Mouse (Mus musculus) lung, postnatal 0 days (tissue): ENCODE data around the gene Gm26938. TPM values are rescaled to one million over a fixed set of nuclear protein-coding genes. Genes with fewer than 3 reads are reported as not detected.

Experiments
- ATAC-seq: fragments of 200-750 bp; cut with Nextera tagmentation; 2 replicates; pipeline ENCODE4 v1.8.0; 2017; ENCODE audit warnings: moderate library complexity
- DNase-seq: peaks from one replicate; pipeline ENCODE4 v3.0.0-alpha.2; 2016; ENCODE audit warnings: low spot score
- H3K27ac ChIP-seq: fragments of 300-500 bp; sonication (generic); 2 replicates; pipeline ENCODE4 v1.5.1; 2014; ENCODE audit warnings: antibody characterized with exemption, mild to moderate bottlenecking, low read length, mixed read lengths
- H3K27me3 ChIP-seq: fragments of 300-500 bp; sonication (generic); replicated peaks from 2 replicates; pipeline ENCODE4 v1.6.1; 2014; ENCODE audit warnings: low read length, mixed read lengths; ENCODE audit not compliant: insufficient read depth
- H3K36me3 ChIP-seq: fragments of 300-500 bp; sonication (generic); 2 replicates; pipeline ENCODE4 v1.6.1; 2014; ENCODE audit warnings: low read length, mixed read lengths; ENCODE audit not compliant: insufficient read depth
- H3K4me1 ChIP-seq: fragments of 300-500 bp; sonication (generic); 2 replicates; pipeline ENCODE4 v1.6.1; 2014; ENCODE audit warnings: antibody characterized with exemption, low read depth, low read length, mixed read lengths; ENCODE audit not compliant: insufficient read depth
- H3K4me2 ChIP-seq: fragments of 300-500 bp; sonication (generic); replicated peaks from 2 replicates; pipeline ENCODE4 v1.6.1; 2014; ENCODE audit warnings: low read depth, mild to moderate bottlenecking, low read length, moderate library complexity, mixed read lengths
- H3K4me3 ChIP-seq: fragments of 300-500 bp; sonication (generic); 2 replicates; pipeline ENCODE4 v1.5.1; 2014; ENCODE audit warnings: low read depth, low read length
- H3K9ac ChIP-seq: fragments of 300-500 bp; sonication (generic); replicated peaks from 2 replicates; pipeline ENCODE4 v1.6.1; 2014; ENCODE audit warnings: low read depth, mild to moderate bottlenecking
- H3K9me3 ChIP-seq: fragments of 300-500 bp; sonication (generic); 2 replicates; pipeline ENCODE4 v1.6.1; 2016; ENCODE audit warnings: low read length, mixed read lengths
- CTCF ChIP-seq: IDR thresholded peaks from 2 replicates; pipeline ENCODE4 v1.5.1; 2016; ENCODE audit warnings: antibody characterized with exemption, mild to moderate bottlenecking
- EP300 ChIP-seq: IDR thresholded peaks from 2 replicates; pipeline ENCODE4 v1.6.1; 2016; ENCODE audit warnings: antibody characterized with exemption, mild to moderate bottlenecking, control low read depth
- WGBS: fragments of 180-500 bp; shearing (Covaris S2); extraction: QIAGEN DNeasy Blood & Tissue Kit; methylation state at CpG from one replicate; pipeline ENCODE4 v1.1.7; 2014; 5-methylcytosine and 5-hydroxymethylcytosine counted together
- polyA plus RNA-seq: library from polyadenylated mRNA; unstranded; fragments of >200 nt; fragmentation: Nextera tagmentation; extraction: Ambion mirVana; gene quantifications from 2 replicates; pipeline ENCODE4 v1.2.1, GENCODE M21; 2015

The Gm26938 gene
- polyA plus RNA-seq, 1 experiment from 2014 or later, result not detected

DNA sequence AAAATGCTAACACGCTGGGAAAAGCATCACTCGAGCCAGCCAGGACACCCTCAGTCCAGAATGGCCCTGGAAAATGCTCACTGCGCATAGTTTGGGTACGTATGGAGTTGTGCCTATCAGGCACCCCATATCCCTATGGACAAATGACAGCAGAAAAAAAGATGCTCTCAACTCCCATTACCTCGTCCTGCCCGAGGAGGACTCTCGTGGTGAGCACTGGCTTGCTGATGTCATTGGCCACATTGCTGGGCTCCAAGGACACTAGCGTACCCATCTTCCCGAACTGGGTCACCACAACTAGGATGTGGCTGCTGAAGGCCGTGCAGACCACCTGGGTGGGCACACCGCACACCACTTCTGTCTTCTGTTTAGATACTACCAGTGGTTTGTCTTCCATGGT lies 260 bp downstream of the Gm26938 start:
- ATAC-seq, result no peak
- WGBS, result 31% methylated on average over 11 of the region's 11 CpGs

DNA sequence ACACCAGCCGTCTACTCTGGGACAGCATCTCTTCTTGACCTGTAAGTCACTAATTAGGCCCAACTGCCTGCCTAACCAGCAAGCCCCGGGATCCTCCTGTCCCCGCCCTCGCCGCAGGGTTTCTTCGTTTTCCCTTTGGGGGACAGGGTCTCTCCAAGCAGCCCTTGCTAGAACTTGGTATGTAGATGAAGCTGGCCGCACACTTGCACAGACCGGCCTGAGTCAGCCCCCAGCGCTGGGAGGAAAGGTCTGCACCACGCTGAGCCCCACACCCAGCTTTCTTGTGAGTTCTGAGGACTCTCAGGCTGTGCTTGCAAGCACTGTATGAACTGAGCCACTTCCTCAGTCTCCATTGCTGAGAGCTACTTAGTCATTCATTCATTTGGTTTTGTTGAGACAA lies 1.7 kb downstream of the Gm26938 start:
- Histone ChIP-seq H3K4me1 (peaks cover 6% of the 10 kb centered on the region; the same call in 1 of the 2 replicates), H3K36me3 (peaks cover 4% of the 10 kb centered on the region; the same call in 1 of the 2 replicates), H3K4me3 (no peak overlapping the region), H3K27me3 (no peaks in the 10 kb centered on the region), H3K4me2 (no peak overlapping the region), H3K9me3 (no peaks in the 10 kb centered on the region), H3K9ac (no peak overlapping the region), H3K27ac (no peak overlapping the region)
- ATAC-seq, result no peak
- no peak for TF ChIP-seq EP300
- TF ChIP-seq CTCF, result no peak
- DNase-seq, result no peak
- WGBS, result 85% methylated on average over 10 of the region's 10 CpGs

More for the DNA sequence above, 260 bp downstream of the Gm26938 start:
- H3K27ac ChIP-seq, result no peak overlapping the region
- peak overlapping the region; percentile 71 for H3K4me3 ChIP-seq
- peak overlapping the region; percentile 70 for H3K9ac ChIP-seq
- H3K9me3 ChIP-seq, result no peaks in the 10 kb centered on the region
- no peak for TF ChIP-seq CTCF
- no peak for TF ChIP-seq EP300
- H3K4me2 ChIP-seq, result peak overlapping the region; percentile 90
- peaks cover 4% of the 10 kb centered on the region; the same call in 1 of the 2 replicates for H3K36me3 ChIP-seq
- no peak for DNase-seq
- H3K4me1 ChIP-seq, result peaks cover 6% of the 10 kb centered on the region; the same call in 1 of the 2 replicates
- no peaks in the 10 kb centered on the region for H3K27me3 ChIP-seq

DNA sequence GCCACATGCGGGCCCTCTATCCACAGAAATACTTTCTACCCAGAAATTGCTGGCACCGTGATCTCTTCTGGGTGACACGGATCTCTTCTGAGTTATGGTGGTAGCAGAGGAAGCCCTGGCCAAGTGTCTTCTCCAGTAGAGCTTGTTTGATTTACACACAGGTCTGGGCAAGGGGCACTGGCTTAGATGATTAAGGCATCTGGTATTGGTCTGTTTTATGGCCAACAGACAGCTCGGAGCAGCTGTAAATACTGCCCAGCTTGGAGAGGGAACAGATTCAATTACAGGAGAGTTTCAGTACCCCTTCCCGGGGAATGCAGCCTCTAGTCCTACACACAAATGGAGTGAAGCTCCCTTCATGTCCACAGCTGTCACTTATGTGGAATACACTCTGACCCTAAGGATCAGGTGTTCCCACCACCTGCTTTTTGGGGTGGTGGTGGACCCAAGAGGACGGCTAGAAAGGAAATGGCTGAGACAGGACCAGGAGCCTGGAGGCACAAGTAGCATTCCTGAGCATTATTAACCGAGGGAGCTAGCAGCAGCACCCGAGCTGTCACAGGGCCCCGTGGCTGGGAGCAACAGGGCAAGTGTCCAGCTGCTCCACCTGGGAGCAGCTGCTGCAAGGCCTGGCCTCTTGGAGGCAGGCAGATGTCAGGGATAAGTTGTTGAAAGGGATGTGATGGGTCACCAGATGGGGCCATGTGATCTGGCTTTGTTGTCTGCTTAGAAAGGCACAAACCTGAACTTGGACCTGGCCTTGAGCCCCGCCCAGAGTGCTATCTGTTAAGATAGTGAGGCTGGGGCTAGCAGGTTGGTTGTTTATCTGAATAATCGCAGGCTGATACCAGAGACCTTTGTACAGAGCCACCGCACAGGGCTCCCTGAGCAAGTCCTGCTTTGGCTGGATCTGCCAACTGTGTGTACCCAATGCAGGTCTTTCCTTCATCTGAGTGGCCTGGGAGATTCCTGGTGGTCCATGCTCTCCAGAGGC lies 4.4 kb downstream of the Gm26938 start:
- no peak for TF ChIP-seq EP300
- TF ChIP-seq CTCF, result no peak
- no peak overlapping the region for H3K9ac ChIP-seq
- H3K4me2 ChIP-seq, result no peak overlapping the region
- H3K4me3 ChIP-seq, result no peak overlapping the region
- peaks cover 6% of the 10 kb centered on the region; the same call in 1 of the 2 replicates for H3K4me1 ChIP-seq
- H3K36me3 ChIP-seq, result peaks cover 4% of the 10 kb centered on the region; the same call in 1 of the 2 replicates
- DNase-seq, result no peak
- no peaks in the 10 kb centered on the region for H3K27me3 ChIP-seq
- ATAC-seq, result no peak
- H3K27ac ChIP-seq, result no peak overlapping the region
- H3K9me3 ChIP-seq, result no peaks in the 10 kb centered on the region
- WGBS, result 71% methylated on average over 12 of the region's 12 CpGs

DNA sequence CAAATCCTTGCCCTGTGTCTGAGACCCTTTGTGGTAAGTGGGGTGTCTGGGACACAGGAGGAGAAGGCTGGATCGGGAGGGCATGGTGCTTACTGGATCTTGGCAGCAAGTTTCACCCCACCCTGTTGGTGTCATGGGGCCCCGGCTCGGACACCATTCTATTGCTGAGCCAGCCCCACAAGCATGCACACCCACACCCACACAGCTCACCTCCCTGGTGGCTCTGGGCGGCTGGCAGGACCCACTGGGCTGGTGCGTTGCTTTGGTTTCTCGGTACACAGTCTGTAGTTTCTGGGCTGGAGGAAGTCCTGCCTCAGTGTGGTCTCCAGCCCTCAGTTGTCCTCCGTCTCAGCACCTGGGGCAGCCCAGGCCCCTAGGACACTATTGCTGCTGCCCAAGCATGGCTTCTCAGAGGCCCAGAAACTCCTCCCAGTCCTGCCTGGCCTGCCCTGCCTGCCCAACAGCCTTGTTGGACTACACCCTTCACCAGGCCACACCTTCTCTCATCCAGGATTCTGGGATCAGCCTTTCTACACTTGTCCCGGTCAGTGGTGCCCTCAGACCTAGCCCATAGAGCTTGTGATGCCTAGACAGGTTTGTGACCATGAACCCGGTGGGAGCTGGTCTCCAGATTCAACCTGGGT lies 6.5 kb downstream of the Gm26938 start, which contains the start of gene Tmem184a:
Gene Tmem184a (minus strand): TSS at position 380 of the 644 bp plus-strand sequence.
- no peaks in the 10 kb centered on the region for H3K9me3 ChIP-seq
- no peaks in the 10 kb centered on the region for H3K4me1 ChIP-seq
- no peak for TF ChIP-seq EP300
- TF ChIP-seq CTCF, result no peak
- no peak within 1 kb of the TSS for H3K9ac ChIP-seq
- no peak within 1 kb of the TSS for H3K4me3 ChIP-seq
- no peak for ATAC-seq
- H3K36me3 ChIP-seq, result peaks cover 4% of the 10 kb centered on the region; the same call in 1 of the 2 replicates
- H3K27me3 ChIP-seq, result no peaks in the 10 kb centered on the region
- no peak for DNase-seq
- WGBS, result 84% methylated on average over 9 of the region's 9 CpGs
- no peak within 1 kb of the TSS for H3K4me2 ChIP-seq
- no peak within 1 kb of the TSS for H3K27ac ChIP-seq

DNA sequence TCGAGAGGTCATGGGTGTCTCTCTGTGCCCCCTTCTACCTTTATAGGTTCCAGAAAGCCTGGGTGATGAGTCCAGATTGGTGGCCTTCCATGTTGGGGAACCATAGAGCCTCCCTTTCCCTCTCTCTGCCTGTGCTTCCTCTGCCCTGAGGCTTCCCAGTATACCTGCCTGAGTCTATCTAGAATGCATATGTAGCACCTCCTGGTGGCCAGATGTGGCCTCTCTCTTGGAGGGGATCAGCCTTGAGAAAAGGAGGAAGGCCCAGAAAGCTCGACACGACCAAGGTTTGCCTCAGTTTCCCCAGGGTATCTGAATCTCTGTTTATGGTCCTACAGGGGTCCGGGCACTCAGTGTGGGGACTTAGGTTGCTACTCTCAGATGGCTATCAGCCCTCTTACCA lies 7.4 kb downstream of the Gm26938 start:
- DNase-seq (peak; percentile 47), ATAC-seq (peak; percentile 12; the same call in 1 of the 2 replicates)
- WGBS, result 46% methylated on average over 4 of the region's 4 CpGs

DNA sequence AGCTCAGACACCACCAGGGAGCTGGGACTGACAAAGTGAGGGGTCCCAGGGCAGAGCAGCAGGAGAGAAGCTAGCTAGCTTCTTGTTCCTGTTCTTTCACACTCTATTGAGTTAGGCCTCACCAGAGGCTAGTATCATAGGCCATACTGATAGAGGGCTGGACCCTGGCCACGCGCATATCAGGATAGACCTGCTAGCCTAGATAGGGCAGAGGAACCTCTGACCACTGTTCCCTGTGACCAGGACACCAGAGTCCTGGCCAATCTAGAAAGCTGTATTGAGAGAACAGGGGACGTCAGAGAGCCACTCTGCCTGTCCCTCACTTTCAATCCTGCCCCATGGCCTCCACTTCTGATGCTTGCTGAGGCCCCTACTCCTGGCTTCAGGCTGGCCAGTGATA lies 8.2 kb downstream of the Gm26938 start:
- Histone ChIP-seq H3K36me3 (no peaks in the 10 kb centered on the region), H3K4me1 (no peaks in the 10 kb centered on the region), H3K27ac (no peak overlapping the region), H3K27me3 (no peaks in the 10 kb centered on the region), H3K9ac (no peak overlapping the region), H3K4me2 (no peak overlapping the region), H3K9me3 (no peaks in the 10 kb centered on the region), H3K4me3 (no peak overlapping the region)
- DNase-seq, result no peak
- ATAC-seq, result no peak
- TF ChIP-seq CTCF (no peak), EP300 (no peak)
- 77% methylated on average over 3 of the region's 3 CpGs for WGBS

More for the DNA sequence above, 7.4 kb downstream of the Gm26938 start:
- Histone ChIP-seq H3K9me3 (no peaks in the 10 kb centered on the region), H3K27me3 (no peaks in the 10 kb centered on the region), H3K9ac (no peak overlapping the region), H3K27ac (no peak overlapping the region), H3K36me3 (peaks cover 3% of the 10 kb centered on the region; the same call in 1 of the 2 replicates), H3K4me2 (no peak overlapping the region), H3K4me3 (no peak overlapping the region), H3K4me1 (no peaks in the 10 kb centered on the region)
- no peak for TF ChIP-seq EP300
- peak; percentile 76 for TF ChIP-seq CTCF
